Mouse (Mus musculus) hindbrain, embryonic 14.5 days (tissue): ENCODE results near the gene Pcp4l1. TPM values are rescaled to one million over a fixed set of nuclear protein-coding genes. Genes with fewer than 3 reads are reported as not detected.
"Not testable (repeated sequence)": the region's sequence is repeated elsewhere in the genome, so short reads cannot be mapped to it uniquely, and the experiment has no call there.

ENCODE experiments used
- ATAC-seq: fragments of 200-750 bp; cut with Nextera tagmentation; 2 replicates; pipeline ENCODE4 v1.8.0; 2017; ENCODE audit warnings: moderate number of reproducible peaks, mild to moderate bottlenecking, moderate TSS enrichment, moderate library complexity; ENCODE audit not compliant: low FRiP score
- DNase-seq: peaks from one replicate; pipeline ENCODE4 v3.0.0-alpha.2; 2015; ENCODE audit warnings: low spot score
- H3K27ac ChIP-seq: fragments of 300-500 bp; sonication (generic); 2 replicates; pipeline ENCODE4 v1.5.1; 2014; ENCODE audit warnings: mild to moderate bottlenecking, moderate library complexity
- H3K27me3 ChIP-seq: fragments of 300-500 bp; sonication (generic); 2 replicates; pipeline ENCODE4 v1.6.1; 2014; ENCODE audit warnings: mild to moderate bottlenecking, low read length, mixed read lengths; ENCODE audit not compliant: control insufficient read depth, insufficient read depth
- H3K36me3 ChIP-seq: fragments of 300-500 bp; sonication (generic); replicated peaks from 2 replicates; pipeline ENCODE4 v1.6.1; 2014; ENCODE audit not compliant: control insufficient read depth, insufficient read depth
- H3K4me1 ChIP-seq: fragments of 300-500 bp; sonication (generic); replicated peaks from 2 replicates; pipeline ENCODE4 v1.6.1; 2014; ENCODE audit warnings: antibody characterized with exemption, low read length, mixed read lengths; ENCODE audit not compliant: control insufficient read depth, insufficient read depth
- H3K4me2 ChIP-seq: fragments of 300-500 bp; sonication (generic); replicated peaks from 2 replicates; pipeline ENCODE4 v1.6.1; 2014; ENCODE audit warnings: mild to moderate bottlenecking, moderate library complexity
- H3K4me3 ChIP-seq: fragments of 300-500 bp; sonication (generic); replicated peaks from 2 replicates; pipeline ENCODE4 v1.5.1; 2014; ENCODE audit warnings: mild to moderate bottlenecking, low read length
- H3K9ac ChIP-seq: fragments of 300-500 bp; sonication (generic); 2 replicates; pipeline ENCODE4 v1.6.1; 2014
- H3K9me3 ChIP-seq: fragments of 300-500 bp; sonication (generic); 2 replicates; pipeline ENCODE4 v1.6.1; 2016; ENCODE audit warnings: low read length; ENCODE audit not compliant: control insufficient read depth
- WGBS: fragments of 180-500 bp; shearing (Covaris S2); extraction: QIAGEN DNeasy Blood & Tissue Kit; methylation state at CpG from one replicate; pipeline ENCODE4 v1.1.7; 2014; 5-methylcytosine and 5-hydroxymethylcytosine counted together
- polyA plus RNA-seq: library from polyadenylated mRNA; unstranded; fragments of >200 nt; fragmentation: Nextera tagmentation; extraction: Ambion mirVana; gene quantifications from 2 replicates; pipeline ENCODE4 v1.2.1, GENCODE M21; 2014

Pcp4l1 gene
- polyA plus RNA-seq, result 37.2 and 55.1 TPM in 2 replicates

DNA sequence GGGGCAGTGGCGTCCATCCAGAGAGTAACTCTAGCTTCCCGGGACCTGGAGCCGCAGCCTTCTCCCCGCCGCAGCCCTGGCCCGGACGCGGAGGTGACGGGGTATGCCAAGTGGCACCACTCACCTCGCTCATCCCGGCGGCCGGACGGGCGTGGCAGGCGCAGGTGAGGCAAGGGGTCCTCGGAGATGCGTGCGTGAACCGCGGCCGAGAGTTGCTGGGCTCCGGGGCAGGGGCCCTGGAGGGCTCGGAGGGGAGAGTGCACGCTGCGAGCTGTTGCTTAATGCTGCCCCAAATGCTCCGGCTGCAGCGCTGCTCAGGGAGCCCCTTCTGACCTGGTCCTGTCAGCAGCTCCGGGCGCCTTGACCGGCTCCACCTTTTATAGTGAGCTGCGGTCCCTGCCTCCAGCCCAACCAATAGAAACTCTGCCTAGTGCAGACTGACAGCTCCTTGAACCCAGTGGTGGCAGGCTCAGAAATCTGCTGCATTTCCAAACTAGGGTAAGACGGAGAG, at the start of gene Pcp4l1:
Gene Pcp4l1 (minus strand): TSS at position 382 of the 511 bp plus-strand sequence.
- peak; percentile 61 for DNase-seq
- H3K9ac ChIP-seq, result peak within 1 kb of the TSS; percentile 66
- no peak within 1 kb of the TSS for H3K27ac ChIP-seq
- H3K9me3 ChIP-seq, result no peaks in the 10 kb centered on the region
- no peaks in the 10 kb centered on the region for H3K36me3 ChIP-seq
- WGBS, result under 1% methylated on average over 33 of the region's 33 CpGs
- H3K4me3 ChIP-seq, result peak within 1 kb of the TSS; percentile 61
- H3K4me1 ChIP-seq, result peaks cover 23% of the 10 kb centered on the region
- H3K27me3 ChIP-seq, result peaks cover 36% of the 10 kb centered on the region
- peak within 1 kb of the TSS; percentile 98 for H3K4me2 ChIP-seq
- peak; percentile 80 for ATAC-seq

DNA sequence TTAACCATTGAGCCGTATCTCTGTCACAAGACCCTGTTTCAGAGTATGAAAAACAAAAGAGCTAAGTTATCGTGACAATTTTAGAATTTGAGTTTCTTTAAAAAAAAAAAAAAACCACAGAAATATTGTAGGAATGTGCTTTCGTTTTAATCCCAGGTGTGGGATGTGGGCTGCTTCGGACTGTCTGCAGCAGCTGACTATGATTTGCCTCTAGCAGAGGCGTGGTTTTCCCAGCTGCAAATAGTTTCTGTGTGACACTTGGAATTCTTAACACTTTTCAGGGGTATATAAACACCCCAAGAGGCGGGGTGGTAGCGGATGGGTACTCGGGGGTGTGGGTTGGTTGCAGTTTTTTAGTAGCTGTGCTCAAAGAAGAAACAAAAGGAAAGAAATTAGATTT, 49.3 kb upstream of the Pcp4l1 start:
- Histone ChIP-seq H3K4me1 (peaks cover 20% of the 10 kb centered on the region), H3K4me3 (no peak overlapping the region), H3K9ac (no peak overlapping the region), H3K36me3 (peaks cover 50% of the 10 kb centered on the region), H3K27ac (no peak overlapping the region), H3K4me2 (peak overlapping the region; percentile 71), H3K9me3 (no peaks in the 10 kb centered on the region), H3K27me3 (no peaks in the 10 kb centered on the region)
- 95% methylated on average over 8 of the region's 8 CpGs for WGBS
- no peak for ATAC-seq
- DNase-seq, result no peak

DNA sequence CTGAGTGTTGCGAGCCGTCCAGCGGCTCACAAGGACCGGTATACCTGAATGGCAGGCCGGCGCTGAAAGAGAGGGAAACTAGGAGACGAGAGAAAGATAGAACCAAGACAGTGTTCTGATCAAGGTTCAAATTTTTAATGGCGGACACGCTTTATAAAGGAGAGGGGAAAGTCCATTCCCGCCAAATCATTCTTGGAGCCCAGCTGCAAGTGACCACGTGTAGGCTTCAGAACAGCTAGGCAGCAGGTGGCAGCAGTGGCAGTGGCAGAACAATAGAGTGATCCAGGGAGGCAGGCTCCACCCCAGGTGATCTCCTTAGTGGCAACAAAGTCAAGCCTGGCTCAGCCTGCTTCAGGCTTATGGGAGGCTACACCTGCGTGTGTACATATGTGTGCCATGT, 45.9 kb upstream of the Pcp4l1 start:
- not testable (repeated sequence) for H3K4me1 ChIP-seq, H3K9me3 ChIP-seq, DNase-seq, H3K27ac ChIP-seq, H3K4me3 ChIP-seq, ATAC-seq, H3K4me2 ChIP-seq, H3K27me3 ChIP-seq, H3K9ac ChIP-seq
- WGBS, result 85% methylated on average over 12 of the region's 12 CpGs
- peaks cover 84% of the 10 kb centered on the region for H3K36me3 ChIP-seq

DNA sequence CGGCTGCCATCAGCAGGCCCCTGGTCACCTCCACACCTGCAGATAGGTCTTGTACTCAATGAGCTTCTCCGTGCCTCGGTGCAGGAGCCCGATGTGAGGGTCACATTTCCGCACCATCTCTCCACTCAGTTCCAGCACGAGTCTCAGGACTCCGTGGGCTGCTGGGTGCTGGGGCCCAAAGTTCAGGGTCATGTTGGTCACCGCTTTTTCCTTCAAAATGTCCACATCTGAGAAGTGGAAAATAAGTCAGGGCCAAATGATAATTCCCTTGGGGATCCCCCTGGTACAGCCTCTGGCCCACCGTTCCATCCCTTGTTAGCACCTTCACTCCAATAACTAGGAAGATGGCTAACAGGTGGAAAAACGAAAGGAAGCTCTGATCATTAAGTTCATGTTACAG, 44.8 kb upstream of the Pcp4l1 start:
- WGBS, result 94% methylated on average over 10 of the region's 10 CpGs
- H3K9me3 ChIP-seq, result no peaks in the 10 kb centered on the region
- H3K4me3 ChIP-seq, result no peak overlapping the region
- H3K27ac ChIP-seq, result no peak overlapping the region
- no peak overlapping the region for H3K9ac ChIP-seq
- no peak overlapping the region for H3K4me2 ChIP-seq
- no peak for DNase-seq
- ATAC-seq, result no peak
- H3K36me3 ChIP-seq, result peaks cover 95% of the 10 kb centered on the region
- H3K27me3 ChIP-seq, result no peaks in the 10 kb centered on the region
- H3K4me1 ChIP-seq, result peaks cover 4% of the 10 kb centered on the region

DNA sequence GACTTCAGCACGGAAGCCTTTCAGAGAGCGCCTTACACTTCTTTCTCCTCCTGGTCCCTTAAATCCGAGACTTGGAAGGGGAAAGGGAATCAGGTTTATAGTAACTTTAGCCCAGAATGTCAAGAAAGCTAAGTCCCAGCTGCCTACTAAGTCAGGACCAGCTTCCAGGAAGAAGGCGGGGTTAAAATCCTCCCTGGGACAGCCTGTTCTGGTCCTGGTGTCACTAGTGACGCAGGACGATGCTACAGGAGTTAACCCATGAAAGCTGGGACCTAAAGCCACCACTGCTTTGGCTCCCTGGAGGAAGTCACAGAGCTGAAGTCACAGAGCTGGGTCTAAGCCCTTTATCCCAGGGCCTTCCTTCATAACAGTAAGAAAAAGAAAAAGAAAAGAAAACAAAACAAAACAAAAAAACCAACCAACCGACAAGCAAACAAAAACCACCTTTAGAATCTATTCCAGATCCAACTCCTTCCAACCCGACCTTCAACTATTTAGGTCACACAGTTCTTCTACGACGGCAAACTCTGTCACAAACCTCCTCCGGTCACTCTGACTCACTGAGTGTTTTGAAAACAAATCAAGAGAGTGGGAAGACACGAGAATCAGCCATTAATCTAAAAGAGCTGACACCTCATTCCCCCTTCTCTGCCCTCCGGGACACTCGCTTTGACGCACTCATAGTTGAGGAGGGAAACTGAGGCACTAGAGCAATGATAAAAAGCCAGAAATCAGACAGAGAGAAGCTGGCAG, 44.1 kb upstream of the Pcp4l1 start:
- WGBS, result 81% methylated on average over 15 of the region's 15 CpGs
- ATAC-seq (no peak), DNase-seq (no peak)
- Histone ChIP-seq H3K36me3 (peaks cover 96% of the 10 kb centered on the region), H3K9ac (no peak overlapping the region), H3K9me3 (no peaks in the 10 kb centered on the region), H3K4me1 (no peaks in the 10 kb centered on the region), H3K4me3 (no peak overlapping the region), H3K27ac (no peak overlapping the region), H3K27me3 (no peaks in the 10 kb centered on the region), H3K4me2 (no peak overlapping the region)

DNA sequence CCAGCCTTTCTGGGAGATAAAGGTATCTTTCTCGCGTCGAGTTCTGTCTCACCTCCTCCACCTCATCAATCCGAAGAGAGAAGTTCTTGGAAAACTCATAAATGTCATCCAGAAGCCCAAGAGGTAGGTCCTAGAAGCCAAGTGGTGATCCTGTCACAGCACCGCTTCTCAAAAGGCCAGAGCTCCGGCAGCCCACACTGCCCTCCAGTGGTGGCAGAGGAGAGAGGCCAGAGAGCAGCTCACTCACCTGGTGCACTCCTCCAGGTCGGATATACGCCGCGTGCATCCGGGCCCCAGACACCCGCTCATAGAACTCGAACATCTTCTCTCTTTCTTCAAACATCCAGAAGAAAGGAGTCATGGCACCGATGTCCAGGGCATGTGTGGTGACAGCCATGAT, 42.4 kb upstream of the Pcp4l1 start:
- ATAC-seq, result no peak
- H3K36me3 ChIP-seq, result peaks cover 99% of the 10 kb centered on the region
- 70% methylated on average over 14 of the region's 14 CpGs for WGBS

DNA sequence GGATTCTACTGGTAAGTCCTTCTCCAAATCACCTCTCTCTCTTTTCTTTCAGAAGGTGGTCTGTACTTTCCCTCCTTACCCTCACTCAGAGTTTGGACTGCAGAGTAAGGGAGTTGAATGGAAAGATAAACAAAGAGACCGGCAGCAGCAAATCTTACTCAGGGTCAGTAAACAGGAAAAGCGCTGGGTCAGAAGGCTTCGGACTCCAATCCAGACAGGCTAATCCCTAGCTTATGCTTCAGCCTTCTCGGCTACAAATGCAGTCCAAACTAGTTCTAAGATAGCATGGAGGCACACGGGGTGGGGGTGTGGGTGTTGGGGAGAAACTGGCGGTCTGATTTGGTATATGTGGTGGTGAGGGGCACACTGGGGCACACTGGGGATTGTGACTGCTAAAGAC, 41.4 kb upstream of the Pcp4l1 start:
- Histone ChIP-seq H3K27ac (no peak overlapping the region), H3K4me3 (no peak overlapping the region), H3K4me2 (no peak overlapping the region), H3K27me3 (no peaks in the 10 kb centered on the region), H3K9me3 (no peaks in the 10 kb centered on the region), H3K36me3 (peaks cover 89% of the 10 kb centered on the region), H3K9ac (no peak overlapping the region), H3K4me1 (no peaks in the 10 kb centered on the region)
- 83% methylated on average over 6 of the region's 6 CpGs for WGBS
- ATAC-seq (no peak), DNase-seq (no peak)

More for the DNA sequence above, 42.4 kb upstream of the Pcp4l1 start:
- peak; percentile 55 for DNase-seq
- no peak overlapping the region for H3K4me2 ChIP-seq
- no peaks in the 10 kb centered on the region for H3K27me3 ChIP-seq
- H3K4me1 ChIP-seq, result no peaks in the 10 kb centered on the region
- no peak overlapping the region for H3K9ac ChIP-seq
- H3K4me3 ChIP-seq, result no peak overlapping the region
- no peak overlapping the region for H3K27ac ChIP-seq
- no peaks in the 10 kb centered on the region for H3K9me3 ChIP-seq

DNA sequence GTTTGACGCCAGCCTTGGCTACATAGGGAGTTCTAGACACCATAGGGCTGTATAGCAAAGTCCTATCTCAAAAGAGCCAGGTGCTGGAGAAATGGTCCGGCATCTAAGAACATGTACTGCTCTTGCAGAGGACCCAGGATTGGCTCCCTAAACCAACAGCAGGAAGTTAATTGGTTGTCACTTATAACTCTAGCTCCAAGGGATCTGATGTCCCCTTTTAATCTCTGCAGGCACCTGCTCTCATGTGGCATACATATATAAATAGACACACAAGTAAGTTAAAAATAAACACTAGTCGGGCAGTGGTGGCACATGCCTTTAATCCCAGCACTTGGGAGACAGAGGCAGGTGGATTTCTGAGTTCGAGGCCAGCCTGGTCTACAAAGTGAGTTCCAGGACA, 39.7 kb upstream of the Pcp4l1 start:
- Histone ChIP-seq H3K27ac (no peak overlapping the region), H3K9ac (no peak overlapping the region), H3K4me3 (no peak overlapping the region), H3K36me3 (peaks cover 73% of the 10 kb centered on the region), H3K4me1 (no peaks in the 10 kb centered on the region), H3K4me2 (no peak overlapping the region), H3K9me3 (no peaks in the 10 kb centered on the region), H3K27me3 (no peaks in the 10 kb centered on the region)
- DNase-seq (no peak), ATAC-seq (no peak)
- 91% methylated on average over 3 of the region's 4 CpGs for WGBS

DNA sequence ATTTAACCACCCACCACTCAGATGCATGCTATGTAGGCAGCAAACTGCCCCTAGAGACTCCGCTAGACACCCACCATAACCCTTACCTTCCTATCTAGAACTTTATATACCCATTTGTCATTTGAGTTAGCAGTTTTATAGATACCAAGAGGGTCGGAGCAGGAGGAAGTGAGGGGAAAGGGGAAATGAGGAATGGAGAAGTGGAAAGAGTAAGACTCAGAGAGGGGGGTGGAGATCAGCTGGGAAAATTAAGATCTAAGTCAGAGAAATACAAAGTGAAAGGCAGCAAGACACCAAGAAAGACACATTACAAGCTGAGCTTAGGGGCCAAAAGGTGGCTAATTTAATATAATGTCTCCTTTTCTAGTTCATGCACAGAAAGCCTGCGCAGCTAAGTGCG, 38.5 kb upstream of the Pcp4l1 start:
- ATAC-seq, result no peak
- 93% methylated on average over 4 of the region's 4 CpGs for WGBS
- Histone ChIP-seq H3K27ac (no peak overlapping the region), H3K9me3 (no peaks in the 10 kb centered on the region), H3K9ac (no peak overlapping the region), H3K36me3 (peaks cover 60% of the 10 kb centered on the region), H3K27me3 (no peaks in the 10 kb centered on the region), H3K4me3 (no peak overlapping the region), H3K4me1 (no peaks in the 10 kb centered on the region), H3K4me2 (no peak overlapping the region)
- DNase-seq, result no peak
